Mouse (Mus musculus) heart, embryonic 10.5 days (tissue): ENCODE results near the gene Rorc. TPM values are rescaled to one million over a fixed set of nuclear protein-coding genes. Genes with fewer than 3 reads are reported as not detected.

Experiments
- polyA plus RNA-seq: library from polyadenylated mRNA; unstranded; fragments of >200 nt; fragmentation: Nextera tagmentation; extraction: Ambion mirVana; gene quantifications from 2 replicates; pipeline ENCODE4 v1.2.1, GENCODE M21; 2016

The Rorc gene
- polyA plus RNA-seq, 1 experiment from 2014 or later, result 0.26 TPM

Other genes with a start within 250 kb of the Rorc start
- gene Gm10696, start 194.6 kb upstream of the Rorc start, polyA plus RNA-seq, result not detected in 2 replicates
- not detected in 2 replicates for gene Gm5286, start 176.1 kb upstream of the Rorc start, polyA plus RNA-seq
- gene Gm4778, start 108.8 kb upstream of the Rorc start, polyA plus RNA-seq, result not detected in 2 replicates
- 9.8 and 10.9 TPM in 2 replicates for gene Them4, start 62.7 kb upstream of the Rorc start, polyA plus RNA-seq
- gene Them5, start 30.7 kb upstream of the Rorc start, polyA plus RNA-seq, result not detected in 2 replicates
- gene C2cd4d, start 10.4 kb upstream of the Rorc start, polyA plus RNA-seq, result 0.15 and 0.29 TPM in 2 replicates
- not detected in 2 replicates for gene Lingo4, start 25.7 kb downstream of the Rorc start, polyA plus RNA-seq
- 9.3 and 11.1 TPM in 2 replicates for gene Tdrkh, start 40.5 kb downstream of the Rorc start, polyA plus RNA-seq
- gene Mrpl9, start 70.5 kb downstream of the Rorc start, polyA plus RNA-seq, result 64.6 and 67.1 TPM in 2 replicates
- 0.30 and 0.31 TPM in 2 replicates for gene Oaz3, start 71.1 kb downstream of the Rorc start, polyA plus RNA-seq
- gene Celf3, start 105.5 kb downstream of the Rorc start, polyA plus RNA-seq, result 1.1 and 1.2 TPM in 2 replicates
- 5.8 and 6.6 TPM in 2 replicates for gene Riiad1, start 107.5 kb downstream of the Rorc start, polyA plus RNA-seq
- 32.2 and 41.3 TPM in 2 replicates for gene Snx27, start 209.9 kb downstream of the Rorc start, polyA plus RNA-seq